Mouse (Mus musculus) B cell, adult (primary cell): ENCODE results near the gene Hopx. TPM values are rescaled to one million over a fixed set of nuclear protein-coding genes. Genes with fewer than 3 reads are reported as not detected.

ENCODE experiments used
- total RNA-seq: library from RNA; stranded (reverse); gene quantifications from 4 replicates; pipeline ENCODE4 v1.2.4, GENCODE M21; 2023; ENCODE audit not compliant: inconsistent age

The Hopx gene
- 17.4 to 21.8 TPM (median 19.9 TPM) in 4 replicates for total RNA-seq

GRCm38 (mm10) chr5:77114817-77115731, at the start of gene Hopx:
TSS of gene Hopx (minus strand) at chr5:77115121.

Other genes starting within 250 kb of the Hopx start
- 26.0 to 35.5 TPM (median 29.5 TPM) in 4 replicates for gene Aasdh, start 209.6 kb downstream of the Hopx start, total RNA-seq
- gene Paics, start 163.8 kb downstream of the Hopx start, total RNA-seq = 72.8 to 85.9 TPM (median 78.7 TPM) in 4 replicates
- gene Ppat, start 163.5 kb downstream of the Hopx start, total RNA-seq = 18.4 to 21.8 TPM (median 19.4 TPM) in 4 replicates
- 136 to 155 TPM (median 149 TPM) in 4 replicates for gene Srp72, start 140.4 kb downstream of the Hopx start, total RNA-seq
- gene Arl9, start 111.1 kb downstream of the Hopx start, total RNA-seq = 2.2 to 4.0 TPM in 2 of 4 replicates, not detected in the others
- 0.32 to 1.3 TPM (median 0.53 TPM) in 4 replicates for gene Thegl, start 99.1 kb downstream of the Hopx start, total RNA-seq
- gene Spink2, start 96.3 kb upstream of the Hopx start, total RNA-seq = not detected in 4 replicates
- 80.3 to 88.4 TPM (median 83.6 TPM) in 4 replicates for gene Rest, start 150.4 kb upstream of the Hopx start, total RNA-seq
- gene Noa1, start 195.0 kb upstream of the Hopx start, total RNA-seq = 33.8 to 47.5 TPM (median 42.1 TPM) in 4 replicates
- 67.4 to 79.1 TPM (median 67.8 TPM) in 4 replicates for gene Polr2b, start 195.0 kb upstream of the Hopx start, total RNA-seq